Mouse (Mus musculus) MEL-GATA-1-ER (cell line): Measurements from ENCODE around the gene Map2k5.

Source experiments
- DNase-seq: peaks from one replicate; pipeline ENCODE4 v3.0.0-alpha.2; 2012; ENCODE audit warnings: low read depth; ENCODE audit errors: extremely low read depth

Gene Map2k5

DNA sequence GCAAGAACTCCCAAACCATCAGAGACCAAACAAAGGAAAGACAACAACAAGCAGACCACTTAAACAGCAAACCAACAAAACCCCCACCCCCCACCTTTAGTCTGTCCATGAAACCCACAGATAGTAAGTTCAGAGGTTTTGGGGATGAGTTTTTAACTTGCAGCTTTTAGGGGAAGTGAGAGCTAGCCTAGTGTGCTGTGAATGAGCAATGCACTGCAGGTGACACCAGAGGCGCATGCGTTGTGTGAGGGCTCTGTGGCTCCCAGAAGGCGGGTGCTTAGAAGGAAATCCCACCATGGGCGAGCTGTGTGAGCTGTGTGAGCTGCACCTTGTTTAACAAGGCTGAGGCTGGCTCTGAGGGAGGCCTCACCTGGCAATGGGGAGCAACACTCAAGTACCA is 184.9 kb downstream of the Map2k5 start:
- no peak for DNase-seq

DNA sequence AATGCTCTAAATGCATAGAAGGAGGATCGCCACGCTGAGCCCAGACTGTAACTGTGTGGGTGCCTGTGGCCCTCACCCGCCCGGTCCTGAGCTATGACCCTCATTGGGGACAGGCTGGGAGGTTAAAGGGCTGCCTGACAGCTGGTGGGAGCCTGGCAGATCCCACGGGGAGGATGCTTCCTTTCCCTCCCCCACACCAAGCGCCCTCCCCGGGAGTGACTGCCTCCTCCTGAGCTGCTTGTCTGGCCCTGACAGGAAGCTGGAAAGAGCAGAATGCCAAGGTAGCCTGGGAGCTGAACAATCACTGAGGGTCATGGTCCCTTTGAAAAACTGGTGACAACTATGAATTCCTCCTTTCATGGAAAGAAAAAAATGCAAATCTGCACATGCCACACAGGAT is 190.4 kb downstream of the Map2k5 start:
- no peak for DNase-seq

DNA sequence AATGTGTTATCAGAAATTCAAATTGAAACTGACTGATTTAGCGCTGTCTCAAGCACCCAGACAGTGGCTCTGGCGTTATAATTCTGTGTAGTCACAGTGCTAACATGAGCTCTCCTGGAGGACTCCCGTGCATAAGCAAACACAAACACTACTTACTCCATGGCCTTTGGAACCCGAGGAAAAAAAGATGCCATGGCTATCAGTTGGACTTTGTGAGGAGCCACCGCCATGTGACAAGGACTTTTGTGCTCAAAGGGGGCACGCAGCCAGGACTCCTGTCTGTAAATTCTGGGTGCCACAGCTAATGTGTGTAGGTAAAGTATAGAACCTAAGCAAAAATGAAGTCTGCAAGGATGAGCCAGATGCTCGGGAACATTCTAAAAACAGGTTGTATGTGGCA is 192.5 kb downstream of the Map2k5 start:
- no peak for DNase-seq

DNA sequence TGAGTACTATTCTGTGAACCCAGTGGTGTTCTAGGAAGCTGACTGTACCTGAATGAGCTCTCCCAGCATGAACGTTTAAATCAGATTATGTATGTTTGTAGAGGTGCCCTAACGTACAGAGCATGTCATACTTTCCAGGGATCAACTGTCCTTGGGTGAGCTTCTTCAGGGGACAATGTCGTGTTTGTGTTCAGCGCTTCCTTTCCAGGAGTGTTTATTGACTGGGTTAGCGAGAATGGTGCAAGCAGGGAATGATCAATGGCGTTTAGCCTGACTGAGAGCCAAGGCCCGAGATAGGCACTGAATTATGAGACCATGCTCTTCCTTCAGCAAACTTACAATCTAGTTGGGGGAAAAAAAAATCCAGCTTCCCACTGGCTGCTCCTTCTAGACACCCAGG is 193.8 kb downstream of the Map2k5 start:
- DNase-seq = no peak

DNA sequence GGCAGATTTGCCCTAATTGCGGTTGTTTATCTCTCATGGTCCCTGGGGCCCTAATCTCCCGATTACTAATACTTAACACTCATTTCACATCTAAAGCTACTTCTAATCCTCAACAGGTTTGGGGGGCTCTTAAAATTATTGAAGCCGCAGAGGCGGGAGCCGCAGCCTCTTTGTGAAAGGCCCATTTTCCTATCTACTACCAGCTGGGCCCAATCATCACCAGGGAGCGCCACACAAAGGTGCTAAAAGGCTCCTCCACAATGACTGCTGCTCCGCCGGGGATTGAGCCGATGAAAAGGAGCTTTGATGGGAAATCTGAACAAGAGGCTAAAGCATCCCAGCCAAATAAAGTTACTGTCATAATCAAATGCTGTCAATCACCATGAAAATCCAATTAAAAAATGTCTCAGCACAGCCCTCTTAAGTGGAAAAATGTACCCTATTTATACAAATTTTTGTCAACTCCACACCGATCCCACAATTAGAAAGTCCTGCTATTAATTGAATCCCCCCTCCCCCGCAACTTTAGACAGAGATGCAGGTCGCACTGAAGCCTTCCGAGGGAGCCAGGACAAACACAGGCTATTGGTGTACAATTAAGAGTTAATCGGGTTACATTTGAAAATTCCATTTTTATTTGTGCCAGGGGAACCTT is 195.3 kb downstream of the Map2k5 start:
- DNase-seq = no peak

DNA sequence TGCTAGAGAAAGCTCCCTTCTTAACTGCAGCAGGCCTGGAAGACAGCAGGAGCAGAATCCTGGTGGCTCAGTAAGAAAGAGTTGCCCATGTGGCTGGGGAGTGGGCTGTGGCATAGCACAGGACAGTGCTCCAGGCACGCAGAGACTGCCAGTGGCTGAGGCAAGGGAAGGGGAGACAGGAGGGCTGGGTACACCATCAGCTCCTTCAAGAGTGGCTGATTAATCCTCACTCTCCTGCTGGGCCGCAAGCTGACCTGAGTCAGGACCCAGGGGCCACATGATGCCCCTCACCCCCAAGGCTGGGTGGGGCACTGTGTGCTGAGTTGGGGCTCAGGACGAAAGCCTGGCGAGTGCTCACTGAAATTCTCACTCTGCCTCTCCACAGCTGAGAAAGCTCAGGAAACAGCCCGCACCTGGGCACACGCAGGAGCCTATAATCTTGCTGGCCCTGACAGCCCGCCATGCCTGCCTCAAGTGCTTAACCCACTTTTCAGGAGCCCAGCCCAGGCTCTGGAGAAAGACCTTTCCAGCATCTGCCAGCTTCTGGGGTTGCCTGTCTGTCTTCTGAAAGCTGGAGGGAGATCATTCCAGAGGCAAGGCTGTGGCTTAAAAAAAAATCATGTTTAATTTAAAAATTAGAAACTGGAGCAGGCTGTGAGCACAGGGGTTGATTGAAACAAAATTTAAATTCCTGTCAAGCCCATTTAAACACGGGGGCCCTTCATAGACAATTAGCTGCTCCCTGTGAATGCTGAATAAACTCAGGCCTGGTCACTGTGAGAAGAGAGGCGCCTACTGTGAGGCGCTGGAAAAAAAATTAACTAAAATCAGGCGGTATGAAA is 196.1 kb downstream of the Map2k5 start:
- no peak for DNase-seq

DNA sequence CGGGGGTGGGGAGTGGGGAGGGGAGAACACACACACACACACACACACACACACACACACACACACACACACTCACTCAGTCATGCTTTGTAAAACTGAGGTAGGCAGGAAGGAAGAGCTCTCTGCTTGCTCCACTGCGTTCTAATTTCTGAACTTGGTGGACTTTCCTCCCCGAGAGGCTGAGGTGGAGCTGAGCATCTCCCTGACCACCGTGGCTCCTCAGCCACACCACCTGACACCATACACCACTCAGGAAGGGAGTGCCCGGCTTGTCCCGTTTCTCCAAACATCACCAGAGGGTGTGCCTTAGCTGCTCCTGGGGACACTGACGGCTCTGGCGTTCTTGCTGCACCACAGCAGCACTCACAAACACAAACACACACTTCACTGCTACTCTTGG is 199.4 kb downstream of the Map2k5 start:
- no peak for DNase-seq

DNA sequence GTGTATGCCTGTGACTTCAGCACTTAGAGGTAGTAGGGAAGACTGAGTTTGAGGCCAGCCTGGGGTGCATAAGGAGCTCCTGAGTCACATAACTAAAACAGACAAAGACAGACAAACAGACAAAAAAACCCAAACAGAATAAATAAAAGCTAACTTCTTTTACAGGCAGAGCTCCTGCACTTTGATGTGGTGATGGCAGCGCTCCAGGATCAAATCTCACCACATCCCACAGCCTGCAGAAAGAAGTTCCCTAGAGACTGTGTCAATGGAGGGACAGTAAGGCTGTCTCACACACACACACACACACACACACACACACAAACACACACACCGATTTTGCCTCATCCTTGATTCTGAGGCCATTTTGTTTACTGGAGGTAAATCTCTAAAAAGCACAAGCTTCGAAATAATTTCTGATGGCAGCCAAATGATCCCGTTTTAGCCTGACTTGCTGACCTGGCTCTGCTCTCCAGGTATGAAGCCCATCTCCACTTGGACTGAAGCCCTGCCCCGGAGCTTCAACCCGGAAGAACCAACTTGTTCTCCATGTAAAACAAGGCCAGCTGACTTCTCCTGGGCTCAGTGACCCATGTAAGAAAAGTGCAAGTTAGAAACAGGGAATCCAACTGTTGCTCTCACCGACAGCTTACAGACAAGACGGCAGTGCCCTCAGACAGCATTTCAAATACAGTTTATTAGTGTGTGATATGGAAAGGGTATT is 203.5 kb downstream of the Map2k5 start:
- no peak for DNase-seq

DNA sequence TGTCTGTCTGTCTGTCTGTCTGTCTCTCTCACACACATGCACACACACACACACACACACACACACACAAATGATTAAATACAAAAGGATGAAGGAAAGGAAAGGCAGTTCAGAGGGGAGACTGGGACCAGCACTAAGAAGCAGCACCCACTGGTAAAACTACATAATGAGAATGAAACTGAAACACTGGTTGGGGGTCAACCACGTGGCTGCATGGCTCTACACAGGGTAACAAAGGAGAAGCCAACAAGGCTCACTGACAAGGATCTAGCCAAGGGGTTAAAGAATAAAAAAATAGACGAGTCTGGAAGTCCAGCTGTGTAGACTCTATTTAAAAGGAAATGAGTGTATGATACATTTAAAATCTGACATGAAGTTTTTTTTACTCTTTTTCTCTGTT is 205.8 kb downstream of the Map2k5 start:
- DNase-seq = no peak

DNA sequence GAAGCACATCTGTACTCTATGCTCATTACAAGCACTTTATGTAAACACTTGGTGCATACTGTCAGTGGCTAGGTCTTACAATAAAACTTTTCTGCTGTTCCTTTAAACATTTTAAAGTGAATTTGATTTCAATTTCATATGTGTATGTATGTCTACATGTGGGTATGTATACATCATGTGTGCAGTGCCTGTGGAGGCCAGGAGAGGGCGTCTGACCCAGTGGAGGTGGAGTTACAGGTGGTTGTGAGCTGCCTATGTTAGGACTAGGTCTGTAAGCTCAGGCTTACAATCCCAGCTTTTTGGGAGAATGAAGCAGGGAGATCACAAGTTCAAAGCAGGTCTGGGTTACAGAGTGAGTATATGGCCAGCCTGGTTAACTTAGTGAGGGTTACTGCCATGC is 208.6 kb downstream of the Map2k5 start:
- no peak for DNase-seq

DNA sequence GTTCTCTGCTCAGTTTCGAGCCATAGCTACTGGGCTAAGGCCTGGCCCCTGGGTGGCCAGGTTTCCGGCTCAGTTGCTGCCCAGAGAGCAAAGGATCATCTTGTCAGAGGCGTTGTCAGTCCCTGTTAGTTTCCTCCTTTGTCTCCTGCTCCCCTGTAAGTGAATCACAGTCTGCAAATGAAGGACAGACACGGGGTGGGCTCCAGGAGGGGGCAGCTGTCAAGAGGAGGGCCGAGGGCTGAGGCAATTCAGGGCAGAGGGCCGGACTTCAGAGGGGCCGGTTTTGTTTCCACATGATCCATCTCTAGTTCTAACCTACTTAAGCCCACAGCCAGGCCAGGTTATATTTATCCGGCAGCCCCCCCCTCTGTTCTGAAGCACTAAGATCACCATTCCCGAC is 212.6 kb downstream of the Map2k5 start:
- DNase-seq = no peak

DNA sequence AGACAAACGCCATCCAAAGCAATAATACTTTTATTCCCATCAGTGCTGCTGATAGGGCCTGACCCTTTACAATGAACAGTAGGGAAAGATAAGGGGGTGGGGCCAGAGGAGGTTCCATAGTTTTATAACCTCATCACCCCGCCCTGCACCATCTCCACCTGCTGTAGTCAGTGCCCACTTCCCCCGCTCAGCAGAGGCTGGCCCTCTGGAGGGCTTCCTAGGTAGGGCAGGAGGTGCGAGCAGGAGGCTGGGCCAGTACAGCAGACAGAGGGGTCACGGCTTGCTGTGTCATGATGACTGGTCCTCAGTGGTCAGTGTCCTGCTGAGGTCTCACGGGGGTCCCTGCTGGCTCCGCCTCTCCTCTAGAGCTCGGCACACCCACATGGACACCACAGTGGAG is 213.9 kb downstream of the Map2k5 start:
- DNase-seq = no peak

DNA sequence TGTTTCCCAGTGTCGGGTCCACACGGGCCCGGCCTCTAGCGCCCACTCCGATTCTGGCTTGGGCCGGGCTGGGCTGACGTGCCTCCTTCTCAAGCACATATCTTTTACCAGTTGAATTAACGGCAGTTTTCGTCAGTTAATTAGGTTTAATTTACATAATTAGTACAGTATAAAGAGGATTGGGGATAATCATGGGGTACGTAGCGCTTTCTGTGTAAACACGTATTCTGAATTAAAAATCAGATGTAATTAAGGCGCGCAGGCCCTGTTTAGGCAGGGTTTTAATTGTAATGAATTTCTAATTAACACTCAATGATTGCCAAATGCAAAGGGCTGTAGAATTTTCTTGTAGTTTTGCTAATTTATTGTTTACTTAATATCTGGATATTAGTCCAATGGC is 225.8 kb downstream of the Map2k5 start:
- DNase-seq = no peak

DNA sequence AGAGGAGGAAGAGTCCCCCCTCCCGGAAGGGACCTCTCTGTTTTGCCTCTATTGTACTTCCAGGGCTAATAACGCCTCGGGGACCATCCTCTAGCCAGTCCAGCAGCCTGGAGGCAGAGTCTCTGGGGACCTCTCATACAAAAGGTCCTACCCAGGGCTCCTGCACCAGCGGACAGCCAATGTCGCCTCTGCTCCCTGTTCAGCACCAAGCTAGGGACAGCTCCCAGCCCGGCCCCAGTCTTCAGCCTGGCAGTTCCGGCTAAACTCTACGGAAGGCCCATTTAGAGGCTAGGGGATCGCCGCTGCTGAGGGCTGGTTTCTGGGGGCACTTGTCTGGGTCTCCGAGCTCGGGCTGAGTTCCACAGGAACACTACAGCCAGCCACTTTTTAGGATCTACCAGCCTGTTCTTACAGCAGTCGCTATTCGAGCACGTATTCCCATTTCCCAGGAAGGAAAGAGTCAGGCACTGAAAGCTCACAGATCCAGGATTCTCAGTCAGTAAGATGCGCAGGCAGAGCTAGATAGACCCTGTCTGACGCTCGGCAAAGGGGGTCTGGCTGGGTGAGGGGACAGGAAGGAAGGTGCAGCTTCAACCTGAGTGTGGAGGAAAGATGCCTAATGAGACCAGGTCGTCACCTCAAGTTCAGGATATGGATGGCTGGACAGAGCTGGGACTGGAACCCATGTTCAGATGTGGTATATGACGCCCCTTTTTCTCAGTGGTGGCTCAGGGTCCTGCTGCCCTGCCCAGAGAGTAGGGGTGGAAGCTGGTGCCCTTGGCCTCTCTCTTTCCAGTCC is 226.4 kb downstream of the Map2k5 start:
- DNase-seq = no peak

DNA sequence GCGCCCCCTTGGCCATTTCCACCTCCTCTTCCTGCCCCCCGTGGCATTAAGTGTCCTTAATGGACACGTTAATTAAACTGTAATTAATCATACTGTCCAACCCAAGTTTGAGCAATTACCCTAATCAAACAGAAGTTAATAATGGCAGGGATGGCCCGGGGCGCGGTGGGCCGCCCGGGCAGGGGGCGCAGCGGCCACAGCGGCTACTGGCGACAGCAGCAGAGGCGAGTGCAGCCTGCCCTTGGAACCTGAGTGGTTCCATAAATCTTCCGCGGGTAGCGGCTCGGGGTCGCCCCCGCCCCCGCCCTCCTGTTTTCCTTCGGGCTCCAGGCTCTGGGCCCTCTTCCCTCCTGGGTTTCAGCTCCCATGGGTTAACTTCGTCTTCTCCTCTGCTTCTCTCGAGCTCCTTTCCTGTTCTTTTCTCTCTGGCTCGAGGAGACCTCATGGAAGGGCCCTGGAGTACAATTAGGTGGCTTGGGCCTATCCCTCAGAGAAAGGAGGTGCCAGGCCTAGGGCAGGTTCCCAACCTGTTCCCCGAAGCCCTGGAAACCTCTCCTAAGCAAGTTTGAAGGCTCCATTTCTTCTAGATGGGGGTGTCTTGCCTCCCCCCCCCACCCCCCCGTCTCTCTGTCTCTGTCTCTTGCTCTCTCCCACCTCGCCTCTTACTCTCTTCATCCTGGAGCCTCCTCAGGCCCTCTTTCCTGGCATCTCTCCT is 227.5 kb downstream of the Map2k5 start:
- no peak for DNase-seq

DNA sequence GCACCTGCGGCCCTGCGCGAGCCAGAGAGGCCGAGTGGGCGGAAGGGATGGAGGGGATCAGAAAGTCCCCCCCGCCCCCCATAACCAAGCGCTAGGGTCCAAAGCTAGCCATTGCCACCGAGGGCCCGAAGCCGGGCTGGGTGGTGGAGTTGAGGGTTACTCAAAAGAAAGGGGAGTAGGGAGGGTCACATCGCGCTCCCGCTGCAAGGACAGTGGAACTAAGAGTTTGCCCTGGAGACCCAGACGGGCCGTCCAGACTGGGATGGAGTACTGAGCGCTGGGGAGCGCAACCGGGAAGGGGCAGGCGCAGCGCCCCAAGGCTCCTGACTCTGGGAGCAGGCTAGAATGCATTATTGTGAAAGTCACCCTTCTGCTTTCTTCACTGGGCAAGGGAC is 228.3 kb downstream of the Map2k5 start:
- DNase-seq = no peak

DNA sequence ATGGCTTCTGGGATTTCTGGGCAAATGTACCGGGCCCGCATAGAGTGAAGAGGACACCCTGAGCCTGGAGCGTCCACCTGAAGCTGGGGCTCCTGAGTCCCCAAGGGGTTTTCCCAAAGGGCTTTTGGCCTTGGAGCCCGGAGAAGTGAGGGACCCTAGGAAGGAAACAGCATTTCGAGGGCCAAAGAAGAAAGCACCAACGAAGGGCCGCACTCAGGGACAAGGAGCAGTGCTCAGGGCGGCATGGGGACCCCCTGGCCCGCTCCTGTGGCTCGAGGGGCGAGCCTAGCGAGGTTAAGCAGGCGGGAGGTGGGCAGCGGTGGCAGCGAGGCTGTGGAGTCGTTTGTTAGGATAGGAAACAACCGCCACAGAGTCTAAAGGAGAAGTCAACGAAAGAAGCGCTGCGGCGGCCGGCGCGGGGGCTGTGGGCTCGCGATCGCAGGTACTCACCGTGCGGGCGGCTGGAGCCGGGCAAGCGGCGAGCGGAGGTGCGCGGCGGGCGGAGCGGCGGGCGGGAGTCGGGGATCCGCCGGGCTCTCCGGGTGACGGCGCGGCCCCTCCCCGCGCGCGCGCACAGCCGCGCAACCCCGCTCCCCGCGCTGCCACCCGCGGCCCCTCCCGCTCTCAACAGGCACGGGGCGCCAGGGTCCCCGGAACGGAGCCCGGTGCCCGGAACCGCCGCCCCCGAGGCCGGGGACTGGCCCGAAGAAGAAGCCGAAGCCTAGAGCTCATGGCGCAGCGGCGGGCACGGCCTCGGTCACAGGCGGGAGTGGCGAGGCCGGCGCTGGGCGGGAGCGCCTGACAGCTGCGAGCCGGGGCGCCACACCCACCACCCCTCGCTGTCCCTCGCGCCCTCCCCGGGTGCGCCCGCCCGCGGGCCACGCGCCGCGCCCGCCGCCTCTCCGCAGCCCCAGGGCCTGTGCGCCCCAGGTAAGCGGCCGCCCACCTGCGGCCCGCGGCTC is 229.0 kb downstream of the Map2k5 start, which contains the start of gene Skor1:
Gene Skor1, minus strand, starts transcription at position 552 of the 962 bp plus-strand sequence.
- no peak for DNase-seq

DNA sequence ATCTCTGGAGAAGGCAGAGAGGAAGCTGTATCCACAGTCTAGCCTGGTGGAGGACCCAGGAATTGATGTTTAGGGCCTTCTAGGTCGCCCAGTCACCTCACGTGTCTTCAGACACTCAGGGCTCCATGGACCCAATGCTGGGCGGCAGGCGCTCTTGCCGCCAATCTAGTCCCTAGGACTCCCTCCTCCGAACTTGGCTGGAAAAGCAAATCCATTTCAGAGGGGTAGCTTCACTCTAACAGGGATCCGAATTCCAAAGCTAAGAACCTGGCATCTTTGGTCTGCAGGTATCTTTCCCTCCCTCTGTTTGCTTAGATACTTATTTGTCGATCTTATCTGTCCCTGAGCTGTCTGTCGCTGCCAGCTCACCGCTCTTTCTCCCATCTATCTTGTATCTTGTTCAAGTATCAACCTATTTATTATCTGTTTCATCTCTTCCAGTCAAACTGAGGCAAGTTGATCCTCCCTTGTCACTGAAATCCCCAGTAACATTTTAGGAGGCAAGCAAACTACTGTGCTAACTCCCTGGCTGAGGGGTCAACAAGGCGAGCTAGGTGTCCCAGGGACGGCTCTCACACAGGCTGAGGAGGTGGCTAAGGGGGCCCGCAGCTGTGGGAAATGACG is 229.8 kb downstream of the Map2k5 start:
- no peak for DNase-seq

DNA sequence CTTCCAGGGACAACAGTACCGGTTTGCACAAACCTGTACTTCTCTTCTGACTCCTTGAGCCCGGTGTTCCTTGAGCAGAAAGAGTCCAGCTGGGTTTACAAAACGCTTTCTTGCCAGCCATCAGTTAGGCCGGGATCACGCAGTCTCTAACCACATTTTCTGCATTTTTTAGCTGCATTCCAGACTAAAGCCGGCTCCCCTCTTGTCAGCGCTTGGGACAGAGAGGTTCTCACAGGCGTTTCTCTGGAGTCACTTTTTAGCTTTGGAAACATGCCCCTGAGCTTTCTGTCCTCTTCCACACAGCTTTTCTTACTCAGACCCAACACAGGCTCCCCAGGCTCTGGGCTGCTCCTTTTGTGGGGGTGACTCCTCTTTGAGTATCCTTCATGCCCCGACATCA is 230.4 kb downstream of the Map2k5 start:
- no peak for DNase-seq
